Mouse (Mus musculus) embryonic facial prominence, embryonic 11.5 days (tissue): ENCODE data around the gene N4bp1. TPM values are rescaled to one million over a fixed set of nuclear protein-coding genes. Genes with fewer than 3 reads are reported as not detected.

Experiments
- ATAC-seq: fragments of 200-750 bp; cut with Nextera tagmentation; replicated peaks from 2 replicates; pipeline ENCODE4 v1.8.0; 2017; ENCODE audit warnings: low read depth; ENCODE audit not compliant: insufficient number of reproducible peaks, low FRiP score, low TSS enrichment
- DNase-seq: peaks from one replicate; pipeline ENCODE4 v3.0.0-alpha.2; 2015; ENCODE audit warnings: low spot score
- H3K27ac ChIP-seq: fragments of 300-500 bp; sonication (generic); replicated peaks from 2 replicates; pipeline ENCODE4 v1.5.1; 2014; ENCODE audit warnings: mild to moderate bottlenecking, low read depth, low read length, control low read depth
- H3K27me3 ChIP-seq: fragments of 300-500 bp; sonication (generic); 2 replicates; pipeline ENCODE4 v1.6.1; 2014; ENCODE audit warnings: mild to moderate bottlenecking, low read length, moderate library complexity, mixed read lengths; ENCODE audit not compliant: control insufficient read depth, insufficient read depth
- H3K36me3 ChIP-seq: fragments of 300-500 bp; sonication (generic); replicated peaks from 2 replicates; pipeline ENCODE4 v1.6.1; 2014; ENCODE audit warnings: low read depth, mild to moderate bottlenecking, low read length, moderate library complexity, mixed read lengths; ENCODE audit not compliant: control insufficient read depth, insufficient read depth
- H3K4me1 ChIP-seq: fragments of 300-500 bp; sonication (generic); 2 replicates; pipeline ENCODE4 v1.6.1; 2014; ENCODE audit warnings: low read length, mixed read lengths; ENCODE audit not compliant: control insufficient read depth, insufficient read depth
- H3K4me2 ChIP-seq: fragments of 300-500 bp; sonication (generic); 2 replicates; pipeline ENCODE4 v1.6.1; 2014; ENCODE audit warnings: low read depth, mild to moderate bottlenecking, control low read depth, low read length, moderate library complexity
- H3K4me3 ChIP-seq: fragments of 300-500 bp; sonication (generic); 2 replicates; pipeline ENCODE4 v1.5.1; 2014; ENCODE audit warnings: low read depth, low read length, control low read depth
- H3K9ac ChIP-seq: fragments of 300-500 bp; sonication (generic); replicated peaks from 2 replicates; pipeline ENCODE4 v1.6.1; 2014; ENCODE audit warnings: mild to moderate bottlenecking, control low read depth, low read length
- H3K9me3 ChIP-seq: fragments of 300-500 bp; sonication (generic); replicated peaks from 2 replicates; pipeline ENCODE4 v1.6.1; 2016; ENCODE audit warnings: mild to moderate bottlenecking, low read length, inconsistent platforms, mixed read lengths; ENCODE audit not compliant: control insufficient read depth
- WGBS: fragments of 180-500 bp; shearing (Covaris S2); extraction: QIAGEN DNeasy Blood & Tissue Kit; methylation state at CpG from one replicate; pipeline ENCODE4 v1.1.7; 2014; 5-methylcytosine and 5-hydroxymethylcytosine counted together
- polyA plus RNA-seq: library from polyadenylated mRNA; unstranded; fragments of >200 nt; fragmentation: Nextera tagmentation; extraction: Ambion mirVana; gene quantifications from 2 replicates; pipeline ENCODE4 v1.2.1, GENCODE M21; 2014

N4bp1 gene
- polyA plus RNA-seq, 1 experiment from 2014 or later: 11.2 TPM

- 90% methylated on average over 4 of the region's 4 CpGs for WGBS
- Histone ChIP-seq H3K27me3 (no peaks in the 10 kb centered on the region), H3K4me3 (no peak overlapping the region), H3K4me1 (no peaks in the 10 kb centered on the region), H3K4me2 (no peak overlapping the region), H3K36me3 (no peaks in the 10 kb centered on the region), H3K9ac (no peak overlapping the region), H3K27ac (no peak overlapping the region), H3K9me3 (no peaks in the 10 kb centered on the region)
- DNase-seq: no peak
- ATAC-seq: no peak
Measured at GRCm38 (mm10) chr8:86893554-86893953, 8.5 kb upstream of the N4bp1 start.

GRCm38 (mm10) chr8:86891533-86891932 lies 6.5 kb upstream of the N4bp1 start:
- WGBS: 80% methylated on average over 1 of the region's 1 CpGs
- Histone ChIP-seq H3K36me3 (no peaks in the 10 kb centered on the region), H3K9me3 (no peaks in the 10 kb centered on the region), H3K4me1 (no peaks in the 10 kb centered on the region), H3K9ac (no peak overlapping the region), H3K4me2 (no peak overlapping the region), H3K27ac (no peak overlapping the region), H3K4me3 (no peak overlapping the region), H3K27me3 (no peaks in the 10 kb centered on the region)
- ATAC-seq (no peak), DNase-seq (no peak)

GRCm38 (mm10) chr8:86888058-86888939 lies 3.2 kb upstream of the N4bp1 start:
- no peak overlapping the region for H3K27ac ChIP-seq
- no peak overlapping the region for H3K9ac ChIP-seq
- H3K36me3 ChIP-seq: no peaks in the 10 kb centered on the region
- H3K4me1 ChIP-seq: peaks cover 4% of the 10 kb centered on the region; the same call in 1 of the 2 replicates
- WGBS: 69% methylated on average over 11 of the region's 11 CpGs
- DNase-seq (no peak), ATAC-seq (no peak)
- H3K27me3 ChIP-seq: no peaks in the 10 kb centered on the region
- no peak overlapping the region for H3K4me3 ChIP-seq
- H3K4me2 ChIP-seq: no peak overlapping the region
- no peaks in the 10 kb centered on the region for H3K9me3 ChIP-seq

DNA sequence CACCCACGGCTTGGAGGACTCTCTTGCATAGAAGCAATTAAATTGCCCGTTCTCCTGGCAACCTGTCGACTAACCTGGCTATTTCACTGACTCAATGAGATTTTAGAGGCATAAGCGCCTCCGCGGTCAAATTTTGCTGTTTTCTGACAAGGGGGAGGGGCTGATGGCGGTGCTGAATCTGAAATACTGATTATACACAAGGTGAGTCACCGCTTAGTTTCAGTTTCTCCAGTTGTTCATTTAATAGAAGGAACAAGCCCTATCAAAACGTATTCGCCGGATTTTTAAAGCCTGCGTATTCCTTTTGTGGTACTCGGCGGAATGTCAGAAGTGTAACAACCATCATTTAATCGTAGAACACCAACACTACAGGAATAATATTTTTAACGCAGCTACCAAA lies 991 bp downstream of the N4bp1 start:
- Histone ChIP-seq H3K4me2 (peak overlapping the region; percentile 70), H3K9me3 (no peaks in the 10 kb centered on the region), H3K9ac (peak overlapping the region; percentile 94), H3K36me3 (no peaks in the 10 kb centered on the region), H3K27me3 (no peaks in the 10 kb centered on the region), H3K4me1 (peaks cover 4% of the 10 kb centered on the region; the same call in 1 of the 2 replicates), H3K27ac (no peak overlapping the region), H3K4me3 (peak overlapping the region; percentile 96)
- ATAC-seq (no peak), DNase-seq (peak; percentile 30)
- WGBS: 2% methylated on average over 16 of the region's 16 CpGs

DNA sequence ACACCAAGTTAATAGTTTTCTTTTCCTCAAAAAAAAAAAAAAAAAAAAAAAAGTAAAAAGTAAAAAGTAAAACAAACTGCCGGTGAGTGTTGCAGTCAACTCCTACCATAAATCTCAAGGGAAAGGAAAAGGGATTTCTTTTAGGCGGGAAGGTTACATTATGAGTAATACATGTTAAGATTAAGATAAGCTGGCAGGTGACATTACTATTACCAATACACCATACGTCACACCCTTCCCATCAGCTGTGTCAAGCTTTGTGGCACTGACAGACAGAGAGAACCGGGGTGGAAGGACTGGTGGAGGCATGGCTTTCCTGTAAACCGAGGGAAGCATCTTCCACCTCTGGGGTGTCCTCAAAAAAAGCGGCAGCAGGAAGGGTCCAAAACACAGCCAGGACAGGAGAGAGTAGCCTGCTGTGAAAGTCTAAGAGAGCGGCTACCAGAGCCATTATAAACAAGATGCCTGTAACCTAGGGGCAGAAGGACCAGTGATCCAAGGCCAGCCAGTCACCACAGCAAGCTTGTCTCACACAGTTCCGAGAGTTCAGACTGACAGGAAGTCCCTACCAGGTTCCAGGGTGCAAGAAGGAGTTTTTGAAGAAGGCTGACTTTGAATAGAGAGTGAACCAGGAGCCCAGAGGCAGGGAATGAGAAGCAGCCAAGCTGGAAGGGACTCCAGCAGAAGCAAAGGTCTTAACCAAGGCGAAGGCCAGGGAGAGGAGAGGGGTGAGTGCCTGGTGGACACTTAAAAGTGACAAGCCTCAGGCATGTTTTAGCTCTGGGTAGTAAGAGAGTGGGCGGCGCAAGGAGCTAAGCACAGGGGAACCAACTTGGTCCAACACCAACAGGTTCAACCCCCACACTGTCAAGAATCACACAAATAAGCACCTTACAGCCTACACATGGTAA lies 2.2 kb downstream of the N4bp1 start:
- 74% methylated on average over 11 of the region's 11 CpGs for WGBS

GRCm38 (mm10) chr8:86881951-86882350 lies 3.1 kb downstream of the N4bp1 start:
- no peaks in the 10 kb centered on the region for H3K27me3 ChIP-seq
- no peak overlapping the region for H3K9ac ChIP-seq
- H3K9me3 ChIP-seq: no peaks in the 10 kb centered on the region
- no peak overlapping the region for H3K4me3 ChIP-seq
- no peak overlapping the region for H3K4me2 ChIP-seq
- 92% methylated on average over 9 of the region's 9 CpGs for WGBS
- no peaks in the 10 kb centered on the region for H3K36me3 ChIP-seq
- ATAC-seq (no peak), DNase-seq (no peak)
- no peak overlapping the region for H3K27ac ChIP-seq
- H3K4me1 ChIP-seq: peaks cover 4% of the 10 kb centered on the region; the same call in 1 of the 2 replicates

More for the DNA sequence above, 2.2 kb downstream of the N4bp1 start:
- peak overlapping the region; percentile 44 for H3K9ac ChIP-seq
- no peak overlapping the region for H3K4me3 ChIP-seq
- H3K27me3 ChIP-seq: no peaks in the 10 kb centered on the region
- H3K4me2 ChIP-seq: no peak overlapping the region; the same call in 1 of the 2 replicates
- no peak overlapping the region for H3K27ac ChIP-seq
- no peaks in the 10 kb centered on the region for H3K9me3 ChIP-seq
- ATAC-seq (no peak), DNase-seq (no peak)
- H3K36me3 ChIP-seq: no peaks in the 10 kb centered on the region
- H3K4me1 ChIP-seq: peaks cover 4% of the 10 kb centered on the region; the same call in 1 of the 2 replicates

DNA sequence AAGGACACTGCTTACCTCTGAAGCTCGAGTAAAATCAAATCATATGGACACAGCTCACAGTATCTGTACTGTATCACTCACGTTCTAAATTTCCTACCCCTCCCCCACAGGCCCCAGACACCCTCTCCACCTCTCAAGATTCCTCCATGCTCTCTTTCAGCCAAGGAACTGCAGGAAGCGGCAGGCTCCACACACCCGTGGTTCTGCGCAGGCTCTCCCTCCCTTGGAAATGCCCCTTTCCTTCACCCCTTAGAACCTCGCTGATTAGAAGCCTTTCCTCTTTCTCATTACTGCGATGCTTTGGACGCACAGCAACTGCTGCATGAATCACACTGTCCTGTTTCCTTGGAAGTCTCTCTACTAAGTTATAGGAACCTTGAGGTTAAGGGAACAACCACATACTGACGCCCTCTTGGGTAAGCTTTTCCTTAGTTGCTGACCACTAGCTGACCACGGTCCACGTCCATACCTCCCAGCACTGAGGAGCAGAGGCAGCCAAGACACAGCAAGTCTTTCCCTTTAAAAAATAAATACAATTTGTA lies 3.9 kb downstream of the N4bp1 start:
- Histone ChIP-seq H3K9ac (no peak overlapping the region), H3K9me3 (no peaks in the 10 kb centered on the region), H3K36me3 (no peaks in the 10 kb centered on the region), H3K27me3 (no peaks in the 10 kb centered on the region), H3K4me1 (peaks cover 4% of the 10 kb centered on the region; the same call in 1 of the 2 replicates), H3K4me2 (no peak overlapping the region), H3K4me3 (no peak overlapping the region), H3K27ac (no peak overlapping the region)
- WGBS: 81% methylated on average over 11 of the region's 11 CpGs
- DNase-seq: no peak
- no peak for ATAC-seq
